Mouse (Mus musculus): ENCODE results near the gene Mcee. TPM values are rescaled to one million over a fixed set of nuclear protein-coding genes. Genes with fewer than 3 reads are reported as not detected.

Gene Mcee
- polyA plus RNA-seq, 1 experiment from 2014 or later: 114 TPM

DNA sequence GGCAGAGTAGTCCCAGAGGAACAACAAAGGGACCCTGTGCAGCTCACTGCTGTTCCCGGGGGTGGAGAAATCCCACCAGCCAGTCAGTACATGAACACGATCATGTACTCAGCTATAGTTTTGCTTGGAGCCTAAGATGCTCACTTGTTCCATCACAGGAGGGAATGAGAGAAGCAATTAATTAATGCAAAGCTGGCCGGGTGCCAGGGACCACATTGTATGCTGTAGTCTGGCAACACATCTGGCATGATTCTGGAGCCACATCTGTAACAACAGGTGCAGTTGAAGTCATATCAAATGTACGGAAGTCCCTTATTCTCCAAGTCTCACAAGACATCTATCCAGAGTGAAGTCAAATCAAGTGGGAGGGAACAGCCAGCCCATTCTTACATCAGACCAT lies 63.8 kb downstream of the Mcee start:
- Histone ChIP-seq H3K27ac (ENCODE audit: low read length) (no peak overlapping the region), H3K4me2 (ENCODE audit: low read depth, low read length) (no peak overlapping the region), H3K9ac (ENCODE audit: low read depth, low read length) (no peak overlapping the region), H3K27me3 (replicated peaks; ENCODE audit: control insufficient read depth, insufficient read depth, low read length) (no peaks in the 10 kb centered on the region), H3K4me3 (ENCODE audit: low read length) (no peak overlapping the region), H3K9me3 (ENCODE audit: control insufficient read depth, low read length) (no peaks in the 10 kb centered on the region), H3K4me1 (ENCODE audit: control insufficient read depth, insufficient read depth, low read length) (no peaks in the 10 kb centered on the region), H3K36me3 (ENCODE audit: control insufficient read depth, insufficient read depth, low read length) (no peaks in the 10 kb centered on the region)
- no peak for ATAC-seq
- WGBS: 81% methylated on average over 4 of the region's 4 CpGs

- no peak overlapping the region for H3K4me3 ChIP-seq (ENCODE audit: low read length)
- no peak overlapping the region for H3K9ac ChIP-seq (ENCODE audit: low read depth, low read length)
- H3K4me2 ChIP-seq (ENCODE audit: low read depth, low read length): no peak overlapping the region
- H3K36me3 ChIP-seq (ENCODE audit: control insufficient read depth, insufficient read depth, low read length): no peaks in the 10 kb centered on the region
- 74% methylated on average over 3 of the region's 3 CpGs for WGBS
- no peaks in the 10 kb centered on the region for H3K9me3 ChIP-seq (ENCODE audit: control insufficient read depth, low read length)
- ATAC-seq: no peak
- H3K4me1 ChIP-seq (ENCODE audit: control insufficient read depth, insufficient read depth, low read length): no peaks in the 10 kb centered on the region
- no peaks in the 10 kb centered on the region for H3K27me3 ChIP-seq (replicated peaks; ENCODE audit: control insufficient read depth, insufficient read depth, low read length)
- no peak overlapping the region for H3K27ac ChIP-seq (ENCODE audit: low read length)
These were observed 64.3 kb downstream of the Mcee start for GRCm38 (mm10) chr7:64456676-64457075.

DNA sequence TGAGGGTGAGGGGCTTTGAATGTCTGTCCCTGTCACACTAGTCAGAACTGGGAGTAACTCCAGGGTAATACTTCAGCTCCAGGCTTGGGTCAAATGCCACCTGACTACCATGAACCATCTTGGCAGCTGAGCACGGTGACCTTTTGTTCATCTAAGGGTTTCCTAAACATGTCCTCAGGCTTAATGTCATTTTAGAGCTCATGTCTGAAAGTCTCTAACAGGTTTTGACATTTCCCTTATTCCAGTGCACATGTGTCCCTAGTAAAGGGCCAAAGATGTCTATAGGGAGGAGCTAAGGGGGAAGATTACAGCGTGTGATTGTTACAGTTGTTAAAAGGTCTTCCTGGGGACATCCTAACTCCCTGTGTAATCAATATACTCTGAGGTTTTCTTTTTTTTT lies 65.4 kb downstream of the Mcee start:
- H3K27ac ChIP-seq (ENCODE audit: low read length): no peak overlapping the region
- no peaks in the 10 kb centered on the region for H3K4me1 ChIP-seq (ENCODE audit: control insufficient read depth, insufficient read depth, low read length)
- H3K27me3 ChIP-seq (replicated peaks; ENCODE audit: control insufficient read depth, insufficient read depth, low read length): no peaks in the 10 kb centered on the region
- no peaks in the 10 kb centered on the region for H3K9me3 ChIP-seq (ENCODE audit: control insufficient read depth, low read length)
- no peaks in the 10 kb centered on the region for H3K36me3 ChIP-seq (ENCODE audit: control insufficient read depth, insufficient read depth, low read length)
- no peak for ATAC-seq
- no peak overlapping the region for H3K9ac ChIP-seq (ENCODE audit: low read depth, low read length)
- no peak overlapping the region for H3K4me2 ChIP-seq (ENCODE audit: low read depth, low read length)
- 87% methylated on average over 2 of the region's 2 CpGs for WGBS
- H3K4me3 ChIP-seq (ENCODE audit: low read length): no peak overlapping the region

Other genes starting within 250 kb of the Mcee start
- gene Trpm1, start 238.8 kb upstream of the Mcee start, polyA plus RNA-seq (2015; fragmentation: Nextera tagmentation; extraction: Ambion mirVana): not detected in 2 replicates
- 5.8 and 6.4 TPM in 2 replicates for gene Mtmr10, start 105.0 kb upstream of the Mcee start, polyA plus RNA-seq (2015; fragmentation: Nextera tagmentation; extraction: Ambion mirVana)
- 3.3 and 3.8 TPM in 2 replicates for gene Fan1, start 18.5 kb upstream of the Mcee start, polyA plus RNA-seq (2015; fragmentation: Nextera tagmentation; extraction: Ambion mirVana)
- 30.9 and 34.0 TPM in 2 replicates for gene Mphosph10, start 339 bp upstream of the Mcee start, polyA plus RNA-seq (2015; fragmentation: Nextera tagmentation; extraction: Ambion mirVana)
- gene Apba2, start 109.1 kb downstream of the Mcee start, polyA plus RNA-seq (2015; fragmentation: Nextera tagmentation; extraction: Ambion mirVana): 4.4 and 5.0 TPM in 2 replicates